Mouse (Mus musculus) E14TG2a.4 (cell line): ENCODE results near the gene Zfp444.

Experiments used
- CTCF ChIP-seq: conservative IDR thresholded peaks from 2 replicates; pipeline ENCODE4 v1.5.1; 2014; ENCODE audit warnings: low read length
- NANOG ChIP-seq: IDR thresholded peaks from 2 replicates; pipeline ENCODE4 v1.6.1; 2014; ENCODE audit warnings: borderline replicate concordance, low read length, mixed read lengths
- POU5F1 ChIP-seq: IDR thresholded peaks from 2 replicates; pipeline ENCODE4 v1.6.1; 2014; ENCODE audit warnings: low read length, borderline replicate concordance

GRCm38 (mm10) chr7:6159604-6160003 is 12.4 kb upstream of the Zfp444 start:
- TF ChIP-seq CTCF (no peak), NANOG (no peak), POU5F1 (no peak)
